Mouse (Mus musculus) intestine, postnatal 0 days (tissue): ENCODE measurements around the gene Plekha5. TPM values are rescaled to one million over a fixed set of nuclear protein-coding genes. Genes with fewer than 3 reads are reported as not detected.

ENCODE experiments used
- ATAC-seq: fragments of 200-750 bp; cut with Nextera tagmentation; 2 replicates; pipeline ENCODE4 v1.8.0; 2017; ENCODE audit warnings: mild to moderate bottlenecking, moderate TSS enrichment, moderate library complexity
- H3K27ac ChIP-seq: fragments of 300-500 bp; sonication (generic); 2 replicates; pipeline ENCODE4 v1.5.1; 2014; ENCODE audit warnings: mild to moderate bottlenecking, low read depth, low read length, moderate library complexity
- H3K27me3 ChIP-seq: fragments of 300-500 bp; sonication (generic); replicated peaks from 2 replicates; pipeline ENCODE4 v1.6.1; 2014; ENCODE audit warnings: low read length, mixed read lengths; ENCODE audit not compliant: control insufficient read depth, insufficient read depth
- H3K36me3 ChIP-seq: fragments of 300-500 bp; sonication (generic); 2 replicates; pipeline ENCODE4 v1.6.1; 2014; ENCODE audit warnings: mild to moderate bottlenecking, moderate library complexity; ENCODE audit not compliant: control insufficient read depth, insufficient read depth
- H3K4me1 ChIP-seq: fragments of 300-500 bp; sonication (generic); replicated peaks from 2 replicates; pipeline ENCODE4 v1.6.1; 2014; ENCODE audit warnings: antibody characterized with exemption, low read length, mixed read lengths; ENCODE audit not compliant: control insufficient read depth, insufficient read depth
- H3K4me2 ChIP-seq: fragments of 300-500 bp; sonication (generic); replicated peaks from 2 replicates; pipeline ENCODE4 v1.6.1; 2014; ENCODE audit warnings: low read depth, mild to moderate bottlenecking, moderate library complexity
- H3K4me3 ChIP-seq: fragments of 300-500 bp; sonication (generic); 2 replicates; pipeline ENCODE4 v1.5.1; 2014; ENCODE audit warnings: low read depth, low read length
- H3K9ac ChIP-seq: fragments of 300-500 bp; sonication (generic); 2 replicates; pipeline ENCODE4 v1.6.1; 2014; ENCODE audit warnings: mild to moderate bottlenecking, low read depth, low read length
- H3K9me3 ChIP-seq: fragments of 300-500 bp; sonication (generic); 2 replicates; pipeline ENCODE4 v1.6.1; 2016; ENCODE audit warnings: mixed run types; ENCODE audit not compliant: control insufficient read depth
- CTCF ChIP-seq: sonication (generic); IDR thresholded peaks from 2 replicates; pipeline ENCODE4 v1.5.1; 2016; ENCODE audit warnings: low read depth, mild to moderate bottlenecking, control low read depth, antibody characterized with exemption, moderate library complexity
- WGBS: fragments of 180-500 bp; shearing (Covaris S2); extraction: QIAGEN DNeasy Blood & Tissue Kit; methylation state at CpG from one replicate; pipeline ENCODE4 v1.1.7; 2014; 5-methylcytosine and 5-hydroxymethylcytosine counted together
- polyA plus RNA-seq: library from polyadenylated mRNA; unstranded; fragments of >200 nt; fragmentation: Nextera tagmentation; extraction: Ambion mirVana; gene quantifications from 2 replicates; pipeline ENCODE4 v1.2.1, GENCODE M21; 2015

The Plekha5 gene
- polyA plus RNA-seq, 1 experiment from 2014 or later = 18.0 TPM

- H3K27me3 ChIP-seq = no peaks in the 10 kb centered on the region
- H3K36me3 ChIP-seq = peaks cover 9% of the 10 kb centered on the region
- H3K4me1 ChIP-seq = peaks cover 6% of the 10 kb centered on the region; the same call in 1 of the 2 replicates
- H3K4me3 ChIP-seq = no peak overlapping the region
- no peak overlapping the region for H3K4me2 ChIP-seq
- H3K9me3 ChIP-seq = no peaks in the 10 kb centered on the region
- H3K9ac ChIP-seq = no peak overlapping the region
- no peak for ATAC-seq
- no peak for TF ChIP-seq CTCF
- WGBS = 78% methylated on average over 9 of the region's 9 CpGs
- no peak overlapping the region for H3K27ac ChIP-seq
These were observed 138.2 kb downstream of the Plekha5 start for GRCm38 (mm10) chr6:140561917-140562590.

GRCm38 (mm10) chr6:140567199-140567598 is 143.3 kb downstream of the Plekha5 start:
- H3K9ac ChIP-seq = no peak overlapping the region
- H3K4me2 ChIP-seq = no peak overlapping the region
- peaks cover 24% of the 10 kb centered on the region for H3K36me3 ChIP-seq
- no peak overlapping the region for H3K4me3 ChIP-seq
- no peaks in the 10 kb centered on the region for H3K4me1 ChIP-seq
- H3K27ac ChIP-seq = no peak overlapping the region
- ATAC-seq = no peak
- whole genome bisulfite sequencing = 88% methylated on average over 2 of the region's 2 CpGs
- H3K27me3 ChIP-seq = no peaks in the 10 kb centered on the region
- H3K9me3 ChIP-seq = no peaks in the 10 kb centered on the region
- TF ChIP-seq CTCF = no peak

GRCm38 (mm10) chr6:140567897-140568296 is 144.0 kb downstream of the Plekha5 start:
- ATAC-seq = no peak
- 61% methylated on average over 2 of the region's 2 CpGs for WGBS

GRCm38 (mm10) chr6:140570152-140570551 is 146.3 kb downstream of the Plekha5 start:
- H3K9ac ChIP-seq = no peak overlapping the region
- peak; percentile 95 for ATAC-seq
- H3K4me1 ChIP-seq = no peaks in the 10 kb centered on the region
- WGBS = 45% methylated on average over 11 of the region's 11 CpGs
- no peaks in the 10 kb centered on the region for H3K27me3 ChIP-seq
- no peak overlapping the region for H3K4me3 ChIP-seq
- peaks cover 53% of the 10 kb centered on the region for H3K36me3 ChIP-seq
- H3K9me3 ChIP-seq = no peaks in the 10 kb centered on the region
- H3K4me2 ChIP-seq = no peak overlapping the region
- peak overlapping the region; percentile 46 for H3K27ac ChIP-seq
- TF ChIP-seq CTCF = no peak

More at GRCm38 (mm10) chr6:140567897-140568296, 144.0 kb downstream of the Plekha5 start:
- Histone ChIP-seq H3K27me3 (no peaks in the 10 kb centered on the region), H3K9me3 (no peaks in the 10 kb centered on the region), H3K4me2 (no peak overlapping the region), H3K9ac (no peak overlapping the region), H3K36me3 (peaks cover 31% of the 10 kb centered on the region), H3K27ac (no peak overlapping the region), H3K4me3 (no peak overlapping the region), H3K4me1 (no peaks in the 10 kb centered on the region)
- TF ChIP-seq CTCF = no peak

- H3K27me3 ChIP-seq = no peaks in the 10 kb centered on the region
- H3K36me3 ChIP-seq = peaks cover 66% of the 10 kb centered on the region
- no peak for TF ChIP-seq CTCF
- H3K4me3 ChIP-seq = no peak overlapping the region
- H3K4me2 ChIP-seq = no peak overlapping the region
- no peak overlapping the region for H3K9ac ChIP-seq
- no peaks in the 10 kb centered on the region for H3K4me1 ChIP-seq
- WGBS = 85% methylated on average over 3 of the region's 3 CpGs
- no peak overlapping the region for H3K27ac ChIP-seq
- H3K9me3 ChIP-seq = no peaks in the 10 kb centered on the region
- no peak for ATAC-seq
These were observed 151.1 kb downstream of the Plekha5 start for GRCm38 (mm10) chr6:140574943-140575342.

- H3K27ac ChIP-seq = no peak overlapping the region
- no peaks in the 10 kb centered on the region for H3K4me1 ChIP-seq
- peaks cover 60% of the 10 kb centered on the region for H3K36me3 ChIP-seq
- no peak overlapping the region for H3K9ac ChIP-seq
- TF ChIP-seq CTCF = no peak
- no peaks in the 10 kb centered on the region for H3K27me3 ChIP-seq
- WGBS = 78% methylated on average over 8 of the region's 8 CpGs
- H3K9me3 ChIP-seq = no peaks in the 10 kb centered on the region
- ATAC-seq = no peak
- no peak overlapping the region for H3K4me3 ChIP-seq
- H3K4me2 ChIP-seq = no peak overlapping the region
These were observed 152.3 kb downstream of the Plekha5 start for GRCm38 (mm10) chr6:140576133-140576532.
